Mouse (Mus musculus) heart, postnatal 10 days (tissue): ENCODE measurements around the gene Krtap19-5. TPM values are rescaled to one million over a fixed set of nuclear protein-coding genes. Genes with fewer than 3 reads are reported as not detected.

Experiments
- DNase-seq, 2 experiments: peaks; one replicate each; pipeline ENCODE4 v3.0.0; 2021
- intact Hi-C: fragments of 180-260 bp; cut with DNase I; formaldehyde crosslinking; loops from one replicate; pipeline ENCODE4 v1.15.1; 2025
- total RNA-seq, 2 experiments: library from RNA; stranded (reverse); gene quantifications; 2 replicates each; pipeline ENCODE4 v1.2.3; 2021

Gene Krtap19-5
- not detected for total RNA-seq

DNA sequence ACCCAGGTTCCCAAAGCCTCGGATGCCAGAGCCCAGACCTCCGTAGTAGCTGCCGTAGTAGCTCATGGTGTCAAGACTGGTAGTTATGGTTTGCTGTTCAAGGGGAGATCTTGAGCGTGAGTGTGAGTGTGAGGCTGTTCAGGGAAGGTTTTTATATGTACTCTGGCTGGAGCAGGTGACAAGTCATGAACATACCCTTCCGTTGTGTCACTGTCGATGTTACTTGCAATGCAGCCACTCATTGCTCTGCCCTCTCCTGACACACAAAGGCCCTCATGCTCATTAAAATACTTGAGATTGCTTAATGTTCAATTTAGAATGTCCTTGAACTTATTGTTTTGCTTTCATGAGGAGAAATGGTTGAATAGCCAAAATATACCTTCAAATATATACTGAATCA, at the start of gene Krtap19-5:
Gene Krtap19-5 (minus strand): TSS at position 101 of the 400 bp plus-strand sequence.
- intact Hi-C loops: no loop called here
- no peak for DNase-seq

DNA sequence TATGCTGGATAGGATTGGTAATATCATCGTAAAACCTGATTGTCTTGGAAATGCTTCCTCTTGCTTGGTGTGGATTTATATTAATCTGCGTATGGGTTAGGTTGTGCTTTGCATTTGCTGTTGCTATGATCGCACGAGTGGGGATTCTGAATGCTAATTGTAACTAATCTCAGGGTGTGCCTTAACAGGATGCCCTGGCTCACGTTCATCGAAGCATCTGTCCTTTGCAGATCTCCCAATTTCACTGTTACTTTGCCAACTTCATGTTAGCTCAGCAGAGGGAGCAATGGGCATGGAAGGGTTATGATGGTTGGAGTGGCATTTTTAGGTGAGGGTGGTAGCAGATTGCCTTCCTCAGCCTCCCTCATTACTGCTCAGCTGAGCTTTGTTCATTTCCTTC, 44.8 kb upstream of the Krtap19-5 start:
- no peak for DNase-seq
- intact Hi-C loops: no loop called here

DNA sequence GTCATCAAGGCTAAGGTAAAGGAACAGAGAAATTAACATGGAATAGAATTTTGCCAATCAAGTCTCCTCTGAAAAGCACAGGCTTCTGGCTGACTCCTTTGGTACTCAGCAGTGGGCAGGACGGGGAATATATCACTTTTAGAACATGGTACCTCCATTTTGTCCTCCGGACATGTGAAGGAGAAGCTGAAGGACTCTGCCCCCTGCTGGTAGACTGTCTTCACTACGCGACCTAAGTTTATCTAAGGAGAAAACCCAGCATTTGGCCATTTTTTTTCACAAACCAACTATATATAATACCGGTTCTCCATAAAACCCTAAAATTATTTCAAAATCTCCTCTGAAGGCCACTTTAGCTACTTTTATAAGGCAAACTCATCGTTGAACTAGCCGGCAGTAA, 42.0 kb upstream of the Krtap19-5 start:
- intact Hi-C loops: no loop called here
- no peak for DNase-seq

DNA sequence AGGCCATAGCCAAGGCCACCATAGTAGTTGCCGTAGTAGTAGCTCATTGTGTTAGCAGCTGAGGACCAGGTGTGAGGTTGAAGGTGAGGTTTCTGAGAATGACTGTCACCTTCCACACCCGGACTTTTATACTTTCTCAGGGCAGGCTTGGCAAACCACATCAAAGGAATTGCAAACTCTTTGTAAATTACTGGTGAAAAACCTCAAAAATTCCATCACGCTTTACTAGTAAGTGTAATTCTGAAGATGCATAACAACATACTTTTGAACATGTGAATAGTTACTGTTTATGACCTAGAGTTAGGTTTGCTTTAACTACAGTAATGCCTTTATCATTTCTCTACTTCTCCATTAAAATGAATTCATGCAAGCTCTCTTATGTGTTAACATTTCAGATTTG, 35.9 kb upstream of the Krtap19-5 start, which contains the start of gene Krtap19-9b:
Gene Krtap19-9b (minus strand): TSS at position 101 of the 400 bp plus-strand sequence.
- DNase-seq: no peak
- intact Hi-C loops: no loop called here

DNA sequence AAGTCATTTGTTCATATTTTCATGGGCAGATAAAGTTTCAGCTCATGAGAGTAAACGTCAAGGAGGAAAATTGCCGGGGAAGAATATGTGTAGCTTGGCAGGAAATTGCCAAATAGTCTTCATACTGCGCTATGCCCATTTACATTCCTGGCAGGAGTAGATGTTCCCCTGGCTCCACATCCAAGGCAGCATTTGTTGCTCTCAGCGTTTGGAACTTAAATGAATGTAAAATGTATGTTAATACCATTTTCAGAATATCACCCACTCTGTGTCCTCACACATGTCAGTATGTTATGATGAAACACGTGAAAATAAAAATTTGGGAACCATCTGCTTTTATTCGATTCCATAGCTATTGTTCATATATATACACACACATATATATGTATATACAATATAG, 9.4 kb downstream of the Krtap19-5 start:
- no peak for DNase-seq
- intact Hi-C loops: no loop called here

DNA sequence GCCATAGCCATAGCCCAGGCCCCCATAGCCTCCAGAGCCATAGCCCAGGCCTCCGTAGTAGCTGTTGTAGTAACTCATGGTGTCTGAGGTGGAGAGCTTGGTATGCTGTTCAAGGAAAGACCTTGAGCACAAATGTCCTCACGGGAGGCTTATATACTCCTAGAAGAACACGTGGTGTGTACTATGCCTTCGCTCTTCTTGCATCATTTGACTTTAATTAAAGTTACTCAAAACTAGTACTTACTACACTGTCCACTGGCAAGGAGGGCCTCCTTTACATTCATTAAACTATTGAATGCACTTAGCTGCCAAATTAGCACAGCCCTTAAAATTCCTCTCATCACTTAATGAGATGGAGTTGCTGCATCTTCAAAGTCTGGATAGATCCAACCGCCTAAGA, 11.3 kb downstream of the Krtap19-5 start, which contains the start of gene Krtap19-4:
Gene Krtap19-4 (minus strand): TSS at position 101 of the 400 bp plus-strand sequence.
- intact Hi-C loops: no loop called here
- DNase-seq: no peak

DNA sequence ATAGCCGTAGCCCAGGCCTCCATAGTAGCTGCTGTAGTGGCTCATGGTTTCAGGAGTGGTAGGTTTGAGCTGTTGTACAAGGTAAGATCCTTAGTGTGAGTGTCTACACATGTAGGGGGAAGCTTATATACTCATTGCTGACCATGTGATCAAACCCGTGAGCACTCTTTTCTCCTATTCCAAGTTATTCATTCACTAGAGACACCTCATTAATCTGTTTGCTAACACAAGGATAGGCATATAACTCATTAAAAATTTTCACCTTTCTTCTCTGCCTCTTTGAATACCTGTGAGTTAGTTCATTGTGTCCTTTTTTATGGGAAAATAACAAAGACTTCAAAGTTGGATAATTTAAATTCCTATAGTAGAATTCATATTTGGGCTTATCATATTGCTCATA, 18.3 kb downstream of the Krtap19-5 start, which contains the start of gene Krtap19-3:
Gene Krtap19-3 (minus strand): TSS at position 101 of the 400 bp plus-strand sequence.
- DNase-seq: no peak
- intact Hi-C loops: no loop called here

DNA sequence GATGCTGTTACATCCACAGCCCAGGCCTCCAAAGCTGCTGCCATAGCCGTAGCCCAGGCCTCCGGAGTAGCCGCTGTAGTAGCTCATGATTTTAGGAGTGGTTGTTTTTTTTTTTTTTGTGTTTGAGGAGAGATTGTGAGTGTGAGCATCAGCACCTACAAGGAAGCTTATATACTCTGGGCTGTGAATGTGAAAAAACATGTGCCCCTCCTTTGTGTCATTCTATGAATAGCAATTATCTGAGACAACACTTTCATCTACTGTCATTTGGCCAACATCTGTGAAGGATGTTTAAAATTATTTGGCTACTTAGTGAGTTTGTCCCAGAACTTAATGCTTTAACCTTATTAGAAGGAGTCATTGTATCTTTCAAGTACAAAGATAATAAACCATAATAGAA, 22.1 kb downstream of the Krtap19-5 start, which contains the start of gene Krtap19-2:
Gene Krtap19-2 (minus strand): TSS at position 101 of the 400 bp plus-strand sequence.
- DNase-seq: no peak
- intact Hi-C loops: no loop called here

DNA sequence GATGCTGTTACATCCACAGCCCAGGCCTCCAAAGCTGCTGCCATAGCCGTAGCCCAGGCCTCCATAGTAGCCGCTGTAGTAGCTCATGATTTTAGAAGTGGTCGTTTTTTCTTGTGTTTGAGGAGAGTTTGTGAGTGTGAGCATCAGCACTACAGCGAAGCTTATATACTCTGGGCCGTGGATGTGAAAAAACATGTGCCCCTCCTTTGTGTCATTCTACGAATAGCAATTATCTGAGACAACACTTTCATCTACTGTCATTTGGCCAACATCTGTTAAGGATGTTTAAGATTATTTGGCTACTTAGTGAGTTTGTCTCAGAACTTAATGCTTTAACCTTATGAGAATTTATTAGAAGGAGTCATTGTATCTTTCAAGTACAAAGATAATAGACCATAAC, 26.9 kb downstream of the Krtap19-5 start, which contains the start of gene Krtap19-1:
Gene Krtap19-1 (minus strand): TSS at position 101 of the 400 bp plus-strand sequence.
- intact Hi-C loops: no loop called here
- no peak for DNase-seq

DNA sequence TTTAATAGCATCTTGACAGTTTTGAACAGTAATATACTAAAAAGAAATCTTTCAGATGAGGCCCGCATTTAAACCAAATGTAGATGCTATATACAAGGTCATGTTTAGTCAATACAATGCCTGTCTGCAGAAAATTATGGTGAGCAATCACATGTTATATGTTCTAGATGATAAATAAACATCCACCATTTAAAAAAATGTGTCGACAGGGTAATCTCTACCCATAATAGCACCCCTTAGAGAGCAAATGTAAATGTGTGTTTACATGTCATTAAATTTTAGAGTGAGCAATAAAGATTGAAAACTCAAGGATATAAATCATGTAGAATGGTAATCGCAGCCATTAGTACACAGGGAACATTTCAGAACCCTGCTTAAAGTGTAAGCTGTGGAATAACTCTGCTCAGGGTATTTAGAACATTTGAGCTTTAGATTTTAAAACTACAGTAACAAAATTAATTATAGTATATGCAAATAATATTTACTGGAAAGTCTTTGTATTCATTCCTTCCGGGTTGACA, 31.3 kb downstream of the Krtap19-5 start:
- intact Hi-C loops: no loop called here
- DNase-seq: no peak

DNA sequence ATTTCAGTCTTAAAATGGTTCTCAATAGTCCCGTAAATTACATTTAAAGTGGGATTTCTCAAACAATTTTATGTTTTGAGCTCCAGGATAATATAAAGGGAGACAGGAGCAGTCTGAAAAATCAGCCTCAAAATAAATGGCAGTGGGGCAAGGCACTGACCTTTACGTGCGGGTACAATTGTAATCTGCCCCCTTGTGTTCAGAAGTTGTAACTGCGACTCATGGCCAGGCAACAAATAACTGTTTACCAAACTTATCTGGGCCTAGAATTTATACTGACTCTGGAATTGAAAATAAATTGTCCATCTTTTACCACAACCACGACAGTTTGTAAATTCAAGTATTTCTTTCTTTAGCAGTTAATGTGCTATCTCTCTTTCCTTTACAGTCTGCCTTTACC, 44.8 kb downstream of the Krtap19-5 start:
- intact Hi-C loops: no loop called here

DNA sequence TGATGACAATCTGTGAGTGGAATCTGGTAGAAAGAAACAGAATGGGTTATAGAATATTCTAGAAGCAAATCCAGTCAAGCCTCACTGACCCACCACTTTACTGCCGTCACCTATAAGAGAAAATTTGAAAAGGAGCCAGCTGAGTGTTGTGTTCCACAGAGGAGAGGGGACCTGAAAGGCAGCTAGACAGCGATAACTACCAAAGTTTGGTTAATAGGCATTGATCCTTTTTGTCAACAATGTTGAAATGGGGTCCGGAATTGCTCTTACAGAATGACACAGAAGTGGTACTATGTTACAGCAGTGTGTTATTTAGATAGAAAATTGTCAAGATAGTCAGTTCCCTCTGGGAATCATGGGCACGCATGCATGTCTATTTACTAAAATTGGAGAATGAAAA, 47.7 kb downstream of the Krtap19-5 start:
- intact Hi-C loops: no loop called here
- no peak for DNase-seq

More for the DNA sequence above, 44.8 kb downstream of the Krtap19-5 start:
- peak; percentile 7 to 14 for DNase-seq

DNA sequence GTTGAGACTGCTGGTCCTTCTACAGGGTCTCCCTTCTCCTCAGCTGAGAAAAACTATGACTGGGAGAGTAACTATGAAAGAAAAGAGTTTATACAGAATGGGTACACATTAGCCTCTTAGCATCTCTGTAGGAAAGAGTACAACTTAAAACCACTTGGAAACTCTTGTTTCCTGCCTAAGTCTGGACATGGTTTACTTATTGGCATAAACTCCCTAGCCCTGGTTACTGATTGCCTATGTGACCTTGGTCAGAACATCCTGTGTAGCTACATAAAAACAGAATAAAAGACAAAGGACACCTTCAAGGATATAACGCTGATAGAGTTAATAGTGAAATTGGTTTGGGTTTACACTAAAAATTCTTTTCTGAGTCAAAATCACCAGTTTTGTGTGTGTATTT, 48.9 kb downstream of the Krtap19-5 start:
- no peak for DNase-seq
- intact Hi-C loops: no loop called here

Other genes with a start within 250 kb of the Krtap19-5 start
- gene Krtap26-1, start 248.7 kb downstream of the Krtap19-5 start, total RNA-seq: not detected
- gene Krtap27-1, start 224.8 kb downstream of the Krtap19-5 start, total RNA-seq: not detected
- gene 2310061N02Rik, start 188.5 kb downstream of the Krtap19-5 start, total RNA-seq: not detected
- not detected for gene Krtap13-1, start 167.6 kb downstream of the Krtap19-5 start, total RNA-seq
- not detected for gene Krtap13, start 144.8 kb downstream of the Krtap19-5 start, total RNA-seq
- not detected for gene 2310034C09Rik, start 137.6 kb downstream of the Krtap19-5 start, total RNA-seq
- gene 2310057N15Rik, start 122.3 kb downstream of the Krtap19-5 start, total RNA-seq: not detected
- not detected for gene Gm5965, start 118.6 kb downstream of the Krtap19-5 start, total RNA-seq
- not detected for gene Gm20741, start 84.2 kb downstream of the Krtap19-5 start, total RNA-seq
- gene Krtap15, start 76.2 kb downstream of the Krtap19-5 start, total RNA-seq: not detected
- gene Krtap14, start 70.3 kb downstream of the Krtap19-5 start, total RNA-seq: not detected
- not detected for gene Krtap19-1, start 27.0 kb downstream of the Krtap19-5 start, total RNA-seq
- gene Krtap19-2, start 22.2 kb downstream of the Krtap19-5 start, total RNA-seq: not detected
- not detected for gene Krtap19-3, start 18.4 kb downstream of the Krtap19-5 start, total RNA-seq
- gene Krtap19-4, start 11.4 kb downstream of the Krtap19-5 start, total RNA-seq: not detected
- not detected for gene Krtap19-9b, start 35.8 kb upstream of the Krtap19-5 start, total RNA-seq
- gene Krtap16-3, start 66.4 kb upstream of the Krtap19-5 start, total RNA-seq: not detected
- not detected for gene Krtap22-2, start 114.3 kb upstream of the Krtap19-5 start, total RNA-seq
- gene Gm10229, start 118.8 kb upstream of the Krtap19-5 start, total RNA-seq: not detected
- gene Krtap6-1, start 135.2 kb upstream of the Krtap19-5 start, total RNA-seq: not detected
- gene Gm10228, start 145.0 kb upstream of the Krtap19-5 start, total RNA-seq: not detected
- not detected for gene Krtap6-5, start 151.4 kb upstream of the Krtap19-5 start, total RNA-seq
- gene 1110025L11Rik, start 167.5 kb upstream of the Krtap19-5 start, total RNA-seq: not detected
- not detected for gene Krtap6-3, start 187.6 kb upstream of the Krtap19-5 start, total RNA-seq
- not detected for gene Gm6358, start 244.4 kb upstream of the Krtap19-5 start, total RNA-seq